Mouse (Mus musculus): Measurements from ENCODE around the gene Sdhc. TPM values are rescaled to one million over a fixed set of nuclear protein-coding genes. Genes with fewer than 3 reads are reported as not detected.

The Sdhc gene
- total and polyA plus RNA-seq, 3 experiments, result 1,025 to 1,288 (median 1,087) TPM

GRCm38 (mm10) chr1:171189046-171189445 lies 38.6 kb upstream of the Sdhc start:
- H3K36me3 ChIP-seq (ENCODE audit: control insufficient read depth, insufficient read depth, low read length), result peaks cover 2% of the 10 kb centered on the region; the same call in 1 of the 2 replicates
- WGBS, result 8% methylated on average over 8 of the region's 8 CpGs
- no peak overlapping the region for H3K4me3 ChIP-seq
- no peaks in the 10 kb centered on the region for H3K27me3 ChIP-seq (ENCODE audit: control insufficient read depth, insufficient read depth, low read length)
- DNase-seq, result peak in 1 of 2 experiments; percentile 40
- peak overlapping the region; percentile 82 for H3K27ac ChIP-seq
- intact Hi-C loops (cut with DNase I), result no loop called here
- peaks cover 2% of the 10 kb centered on the region; the same call in 1 of the 2 replicates for H3K79me2 ChIP-seq (replicated peaks; ENCODE audit: control insufficient read depth, insufficient read depth, low read length)
- TF ChIP-seq CTCF (IDR thresholded peaks at IDR 0.05) (no peak), POLR2A (IDR thresholded peaks at IDR 0.05; ENCODE audit: insufficient read depth, low read depth, low read length) (no peak), EP300 (IDR thresholded peaks at IDR 0.05; ENCODE audit: insufficient read depth, low read depth, low read length) (no peak)
- H3K9ac ChIP-seq (ENCODE audit: low read depth, low read length), result peak overlapping the region; percentile 66; the same call in 1 of the 2 replicates
- peaks cover 22% of the 10 kb centered on the region for H3K4me1 ChIP-seq (ENCODE audit: control insufficient read depth, insufficient read depth, low read length)

- TF ChIP-seq EP300 (IDR thresholded peaks at IDR 0.05; ENCODE audit: insufficient read depth, low read depth, low read length) (no peak), CTCF (IDR thresholded peaks at IDR 0.05) (no peak), POLR2A (IDR thresholded peaks at IDR 0.05; ENCODE audit: insufficient read depth, low read depth, low read length) (no peak)
- no peak for DNase-seq
- H3K9ac ChIP-seq (ENCODE audit: low read depth, low read length), result no peak overlapping the region
- 62% methylated on average over 13 of the region's 13 CpGs for WGBS
- no peaks in the 10 kb centered on the region for H3K27me3 ChIP-seq (ENCODE audit: control insufficient read depth, insufficient read depth, low read length)
- intact Hi-C loops (cut with DNase I), result no loop called here
- peaks cover 2% of the 10 kb centered on the region; the same call in 1 of the 2 replicates for H3K36me3 ChIP-seq (ENCODE audit: control insufficient read depth, insufficient read depth, low read length)
- peaks cover 2% of the 10 kb centered on the region; the same call in 1 of the 2 replicates for H3K79me2 ChIP-seq (replicated peaks; ENCODE audit: control insufficient read depth, insufficient read depth, low read length)
- H3K4me3 ChIP-seq, result no peak overlapping the region
- H3K27ac ChIP-seq, result peak overlapping the region; percentile 82
- H3K4me1 ChIP-seq (ENCODE audit: control insufficient read depth, insufficient read depth, low read length), result peaks cover 24% of the 10 kb centered on the region
Observed at GRCm38 (mm10) chr1:171187851-171188700, 37.7 kb upstream of the Sdhc start.

- no peak for DNase-seq
- H3K27ac ChIP-seq, result peak overlapping the region; percentile 93
- H3K4me3 ChIP-seq, result no peak overlapping the region
- H3K36me3 ChIP-seq (ENCODE audit: control insufficient read depth, insufficient read depth, low read length), result peaks cover 2% of the 10 kb centered on the region; the same call in 1 of the 2 replicates
- peaks cover 2% of the 10 kb centered on the region; the same call in 1 of the 2 replicates for H3K79me2 ChIP-seq (replicated peaks; ENCODE audit: control insufficient read depth, insufficient read depth, low read length)
- no peak overlapping the region for H3K9ac ChIP-seq (ENCODE audit: low read depth, low read length)
- H3K27me3 ChIP-seq (ENCODE audit: control insufficient read depth, insufficient read depth, low read length), result no peaks in the 10 kb centered on the region
- WGBS, result 63% methylated on average over 8 of the region's 8 CpGs
- intact Hi-C loops (cut with DNase I), result no loop called here
- TF ChIP-seq POLR2A (IDR thresholded peaks at IDR 0.05; ENCODE audit: insufficient read depth, low read depth, low read length), result no peak
- TF ChIP-seq CTCF (IDR thresholded peaks at IDR 0.05), result no peak
- no peak for TF ChIP-seq EP300 (IDR thresholded peaks at IDR 0.05; ENCODE audit: insufficient read depth, low read depth, low read length)
- peaks cover 25% of the 10 kb centered on the region for H3K4me1 ChIP-seq (ENCODE audit: control insufficient read depth, insufficient read depth, low read length)
Observed at GRCm38 (mm10) chr1:171185655-171186054, 35.3 kb upstream of the Sdhc start.

GRCm38 (mm10) chr1:171184314-171184713 lies 33.9 kb upstream of the Sdhc start:
- intact Hi-C loops (cut with DNase I), result no loop called here
- TF ChIP-seq CTCF (IDR thresholded peaks at IDR 0.05) (peak; percentile 67), EP300 (IDR thresholded peaks at IDR 0.05; ENCODE audit: insufficient read depth, low read depth, low read length) (0 out of 2 replicates have a peak, but pooled peaks have one; percentile 49), POLR2A (IDR thresholded peaks at IDR 0.05; ENCODE audit: insufficient read depth, low read depth, low read length) (no peak)
- Histone ChIP-seq H3K9ac (ENCODE audit: low read depth, low read length) (no peak overlapping the region), H3K36me3 (ENCODE audit: control insufficient read depth, insufficient read depth, low read length) (peaks cover 7% of the 10 kb centered on the region), H3K79me2 (replicated peaks; ENCODE audit: control insufficient read depth, insufficient read depth, low read length) (peaks cover 2% of the 10 kb centered on the region; the same call in 1 of the 2 replicates), H3K4me1 (ENCODE audit: control insufficient read depth, insufficient read depth, low read length) (peaks cover 25% of the 10 kb centered on the region), H3K4me3 (no peak overlapping the region), H3K27ac (peak overlapping the region; percentile 93), H3K27me3 (ENCODE audit: control insufficient read depth, insufficient read depth, low read length) (no peaks in the 10 kb centered on the region)
- WGBS, result 24% methylated on average over 7 of the region's 7 CpGs
- DNase-seq, result peak; percentile 50 to 56

- H3K4me1 ChIP-seq (ENCODE audit: control insufficient read depth, insufficient read depth, low read length), result peaks cover 24% of the 10 kb centered on the region
- no peak overlapping the region for H3K9ac ChIP-seq (ENCODE audit: low read depth, low read length)
- WGBS, result 17% methylated on average over 3 of the region's 3 CpGs
- peak; percentile 57 to 70 for DNase-seq
- peak overlapping the region; percentile 93 for H3K27ac ChIP-seq
- intact Hi-C loops (cut with DNase I), result no loop called here
- peaks cover 7% of the 10 kb centered on the region for H3K36me3 ChIP-seq (ENCODE audit: control insufficient read depth, insufficient read depth, low read length)
- H3K27me3 ChIP-seq (ENCODE audit: control insufficient read depth, insufficient read depth, low read length), result no peaks in the 10 kb centered on the region
- H3K79me2 ChIP-seq (replicated peaks; ENCODE audit: control insufficient read depth, insufficient read depth, low read length), result peaks cover 2% of the 10 kb centered on the region; the same call in 1 of the 2 replicates
- H3K4me3 ChIP-seq, result no peak overlapping the region
- TF ChIP-seq POLR2A (IDR thresholded peaks at IDR 0.05; ENCODE audit: insufficient read depth, low read depth, low read length), result no peak
- no peak for TF ChIP-seq EP300 (IDR thresholded peaks at IDR 0.05; ENCODE audit: insufficient read depth, low read depth, low read length)
- no peak for TF ChIP-seq CTCF (IDR thresholded peaks at IDR 0.05)
Observed at GRCm38 (mm10) chr1:171183620-171184019, 33.2 kb upstream of the Sdhc start.

- no peak for TF ChIP-seq EP300 (IDR thresholded peaks at IDR 0.05; ENCODE audit: insufficient read depth, low read depth, low read length)
- no peak for TF ChIP-seq CTCF (IDR thresholded peaks at IDR 0.05)
- TF ChIP-seq POLR2A (IDR thresholded peaks at IDR 0.05; ENCODE audit: insufficient read depth, low read depth, low read length), result no peak
- no peak overlapping the region for H3K4me3 ChIP-seq
- DNase-seq, result no peak
- 72% methylated on average over 3 of the region's 3 CpGs for whole genome bisulfite sequencing
- peak overlapping the region; percentile 72 for H3K27ac ChIP-seq
- intact Hi-C loops (cut with DNase I), result no loop called here
- H3K36me3 ChIP-seq (ENCODE audit: control insufficient read depth, insufficient read depth, low read length), result peaks cover 7% of the 10 kb centered on the region
- no peaks in the 10 kb centered on the region for H3K27me3 ChIP-seq (ENCODE audit: control insufficient read depth, insufficient read depth, low read length)
- peaks cover under 1% of the 10 kb centered on the region; the same call in 1 of the 2 replicates for H3K79me2 ChIP-seq (replicated peaks; ENCODE audit: control insufficient read depth, insufficient read depth, low read length)
- H3K4me1 ChIP-seq (ENCODE audit: control insufficient read depth, insufficient read depth, low read length), result peaks cover 21% of the 10 kb centered on the region
- H3K9ac ChIP-seq (ENCODE audit: low read depth, low read length), result no peak overlapping the region
Observed at GRCm38 (mm10) chr1:171183025-171183424, 32.6 kb upstream of the Sdhc start.

All from heart, adult 2 months (tissue).